Mouse (Mus musculus) olfactory bulb, adult 2 months (tissue): ENCODE measurements around the gene Cadm2.

Experiments used
- CTCF ChIP-seq: fragments of 200-500 bp; IDR thresholded peaks from 2 replicates; pipeline ENCODE4 v1.5.1; 2012; ENCODE audit warnings: low read depth, mild to moderate bottlenecking, low read length, moderate library complexity; ENCODE audit not compliant: insufficient read depth
- POLR2A ChIP-seq: fragments of 200-500 bp; IDR thresholded peaks from 2 replicates; pipeline ENCODE4 v1.6.1; 2012; ENCODE audit warnings: mild to moderate bottlenecking, low read depth, low read length, moderate library complexity; ENCODE audit not compliant: insufficient read depth

DNA sequence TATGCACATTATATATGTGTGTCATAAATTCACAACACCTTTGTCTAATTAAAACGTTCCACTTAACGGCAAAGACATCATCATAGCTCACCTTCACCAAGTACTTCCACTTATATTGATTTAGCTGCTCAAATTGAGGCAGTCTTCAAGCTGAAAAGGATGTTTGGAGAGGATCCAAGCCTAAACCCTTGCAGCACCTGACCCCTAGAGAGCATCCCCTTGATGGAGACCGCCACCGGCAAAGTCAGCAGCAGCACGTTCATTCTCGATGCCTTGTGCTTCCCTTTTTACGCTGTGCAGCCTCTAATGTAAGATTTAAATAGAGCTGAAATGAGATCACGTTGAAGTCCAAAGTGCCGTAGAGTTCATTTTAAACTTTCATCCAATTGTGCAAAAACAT lies 20.7 kb downstream of the Cadm2 start:
- TF ChIP-seq POLR2A: no peak
- no peak for TF ChIP-seq CTCF
